Mouse (Mus musculus) testis, adult 2 months (tissue): Measurements from ENCODE around the gene Mbnl2. TPM values are rescaled to one million over a fixed set of nuclear protein-coding genes. Genes with fewer than 3 reads are reported as not detected.

Experiments
- H3K27ac ChIP-seq: fragments of 200-500 bp; 2 replicates; pipeline ENCODE4 v1.5.1; 2012; ENCODE audit warnings: low read depth, low read length; ENCODE audit not compliant: control insufficient read depth, insufficient read depth
- H3K27me3 ChIP-seq: fragments of 200-500 bp; 2 replicates; pipeline ENCODE4 v1.6.1; 2012; ENCODE audit warnings: mild to moderate bottlenecking, low read length, moderate library complexity; ENCODE audit not compliant: control insufficient read depth, insufficient read depth
- H3K36me3 ChIP-seq: fragments of 200-500 bp; 2 replicates; pipeline ENCODE4 v1.6.1; 2012; ENCODE audit warnings: mild to moderate bottlenecking, low read length; ENCODE audit not compliant: control insufficient read depth, insufficient read depth
- H3K4me1 ChIP-seq: fragments of 200-500 bp; 2 replicates; pipeline ENCODE4 v1.6.1; 2012; ENCODE audit warnings: low read length; ENCODE audit not compliant: control insufficient read depth, insufficient read depth
- H3K4me3 ChIP-seq: fragments of 200-500 bp; 2 replicates; pipeline ENCODE4 v1.5.1; 2012; ENCODE audit warnings: low read depth, mild to moderate bottlenecking, low read length, moderate library complexity, mixed read lengths; ENCODE audit not compliant: control insufficient read depth
- CTCF ChIP-seq: fragments of 200-500 bp; IDR thresholded peaks from 2 replicates; pipeline ENCODE4 v1.5.1; 2012; ENCODE audit warnings: low read depth, mild to moderate bottlenecking, inconsistent platforms, low read length, moderate library complexity; ENCODE audit not compliant: control insufficient read depth, insufficient read depth, insufficient replicate concordance
- POLR2A ChIP-seq: fragments of 200-500 bp; IDR thresholded peaks from 2 replicates; pipeline ENCODE4 v1.6.1; 2012; ENCODE audit warnings: low read depth, mild to moderate bottlenecking, inconsistent platforms, low read length, moderate library complexity; ENCODE audit not compliant: control insufficient read depth
- polyA plus RNA-seq: library from polyadenylated mRNA; depleted of rRNA; stranded (reverse); fragments of >200 nt; gene quantifications from 2 replicates; pipeline ENCODE4 v1.2.3, GENCODE M21; 2012

Gene Mbnl2
- polyA plus RNA-seq, 1 experiment, result 14.7 TPM

GRCm38 (mm10) chr14:120256146-120256545 lies 19.3 kb upstream of the Mbnl2 start:
- no peak overlapping the region for H3K27ac ChIP-seq
- no peaks in the 10 kb centered on the region for H3K4me1 ChIP-seq
- no peak overlapping the region for H3K4me3 ChIP-seq
- no peaks in the 10 kb centered on the region for H3K36me3 ChIP-seq
- no peak for TF ChIP-seq POLR2A
- TF ChIP-seq CTCF, result peak; percentile 49; the same call in 1 of the 2 replicates
- H3K27me3 ChIP-seq, result no peaks in the 10 kb centered on the region

- Histone ChIP-seq H3K27me3 (no peaks in the 10 kb centered on the region), H3K4me3 (no peak overlapping the region), H3K27ac (no peak overlapping the region), H3K4me1 (no peaks in the 10 kb centered on the region), H3K36me3 (no peaks in the 10 kb centered on the region)
- TF ChIP-seq POLR2A (no peak), CTCF (no peak)
Measured at GRCm38 (mm10) chr14:120256623-120257384, 18.7 kb upstream of the Mbnl2 start.

- Histone ChIP-seq H3K36me3 (no peaks in the 10 kb centered on the region), H3K4me1 (no peaks in the 10 kb centered on the region), H3K27me3 (no peaks in the 10 kb centered on the region), H3K4me3 (no peak overlapping the region), H3K27ac (no peak overlapping the region)
- TF ChIP-seq POLR2A (no peak), CTCF (no peak)
Measured at GRCm38 (mm10) chr14:120257483-120257882, 18.0 kb upstream of the Mbnl2 start.

- H3K4me1 ChIP-seq, result no peaks in the 10 kb centered on the region
- H3K27me3 ChIP-seq, result no peaks in the 10 kb centered on the region
- TF ChIP-seq POLR2A (no peak), CTCF (no peak)
- H3K4me3 ChIP-seq, result no peak overlapping the region
- no peak overlapping the region for H3K27ac ChIP-seq
- no peaks in the 10 kb centered on the region for H3K36me3 ChIP-seq
Measured at GRCm38 (mm10) chr14:120259426-120259825, 16.0 kb upstream of the Mbnl2 start.

- H3K27ac ChIP-seq, result no peak overlapping the region
- no peak for TF ChIP-seq POLR2A
- TF ChIP-seq CTCF, result no peak
- H3K27me3 ChIP-seq, result no peaks in the 10 kb centered on the region
- no peak overlapping the region for H3K4me3 ChIP-seq
- no peaks in the 10 kb centered on the region for H3K4me1 ChIP-seq
- no peaks in the 10 kb centered on the region for H3K36me3 ChIP-seq
Measured at GRCm38 (mm10) chr14:120261606-120262005, 13.9 kb upstream of the Mbnl2 start.

GRCm38 (mm10) chr14:120262660-120263379 lies 12.6 kb upstream of the Mbnl2 start:
- no peaks in the 10 kb centered on the region for H3K4me1 ChIP-seq
- H3K27ac ChIP-seq, result no peak overlapping the region
- H3K27me3 ChIP-seq, result no peaks in the 10 kb centered on the region
- no peak overlapping the region for H3K4me3 ChIP-seq
- TF ChIP-seq POLR2A (no peak), CTCF (no peak)
- H3K36me3 ChIP-seq, result no peaks in the 10 kb centered on the region

GRCm38 (mm10) chr14:120263380-120264135 lies 11.9 kb upstream of the Mbnl2 start:
- H3K36me3 ChIP-seq, result no peaks in the 10 kb centered on the region
- H3K27ac ChIP-seq, result no peak overlapping the region
- TF ChIP-seq POLR2A (no peak), CTCF (no peak)
- H3K4me3 ChIP-seq, result no peak overlapping the region
- no peaks in the 10 kb centered on the region for H3K27me3 ChIP-seq
- H3K4me1 ChIP-seq, result no peaks in the 10 kb centered on the region
